Mouse (Mus musculus) lung, postnatal 0 days (tissue): ENCODE results near the gene Hck. TPM values are rescaled to one million over a fixed set of nuclear protein-coding genes. Genes with fewer than 3 reads are reported as not detected.

Source experiments
- ATAC-seq: fragments of 200-750 bp; cut with Nextera tagmentation; 2 replicates; pipeline ENCODE4 v1.8.0; 2017; ENCODE audit warnings: moderate library complexity
- DNase-seq: peaks from one replicate; pipeline ENCODE4 v3.0.0-alpha.2; 2016; ENCODE audit warnings: low spot score
- H3K27ac ChIP-seq: fragments of 300-500 bp; sonication (generic); 2 replicates; pipeline ENCODE4 v1.5.1; 2014; ENCODE audit warnings: antibody characterized with exemption, mild to moderate bottlenecking, low read length, mixed read lengths
- H3K27me3 ChIP-seq: fragments of 300-500 bp; sonication (generic); replicated peaks from 2 replicates; pipeline ENCODE4 v1.6.1; 2014; ENCODE audit warnings: low read length, mixed read lengths; ENCODE audit not compliant: insufficient read depth
- H3K36me3 ChIP-seq: fragments of 300-500 bp; sonication (generic); 2 replicates; pipeline ENCODE4 v1.6.1; 2014; ENCODE audit warnings: low read length, mixed read lengths; ENCODE audit not compliant: insufficient read depth
- H3K4me1 ChIP-seq: fragments of 300-500 bp; sonication (generic); 2 replicates; pipeline ENCODE4 v1.6.1; 2014; ENCODE audit warnings: antibody characterized with exemption, low read depth, low read length, mixed read lengths; ENCODE audit not compliant: insufficient read depth
- H3K4me2 ChIP-seq: fragments of 300-500 bp; sonication (generic); replicated peaks from 2 replicates; pipeline ENCODE4 v1.6.1; 2014; ENCODE audit warnings: low read depth, mild to moderate bottlenecking, low read length, moderate library complexity, mixed read lengths
- H3K4me3 ChIP-seq: fragments of 300-500 bp; sonication (generic); 2 replicates; pipeline ENCODE4 v1.5.1; 2014; ENCODE audit warnings: low read depth, low read length
- H3K9ac ChIP-seq: fragments of 300-500 bp; sonication (generic); replicated peaks from 2 replicates; pipeline ENCODE4 v1.6.1; 2014; ENCODE audit warnings: low read depth, mild to moderate bottlenecking
- H3K9me3 ChIP-seq: fragments of 300-500 bp; sonication (generic); 2 replicates; pipeline ENCODE4 v1.6.1; 2016; ENCODE audit warnings: low read length, mixed read lengths
- CTCF ChIP-seq: IDR thresholded peaks from 2 replicates; pipeline ENCODE4 v1.5.1; 2016; ENCODE audit warnings: antibody characterized with exemption, mild to moderate bottlenecking
- EP300 ChIP-seq: IDR thresholded peaks from 2 replicates; pipeline ENCODE4 v1.6.1; 2016; ENCODE audit warnings: antibody characterized with exemption, mild to moderate bottlenecking, control low read depth
- WGBS: fragments of 180-500 bp; shearing (Covaris S2); extraction: QIAGEN DNeasy Blood & Tissue Kit; methylation state at CpG from one replicate; pipeline ENCODE4 v1.1.7; 2014; 5-methylcytosine and 5-hydroxymethylcytosine counted together
- polyA plus RNA-seq: library from polyadenylated mRNA; unstranded; fragments of >200 nt; fragmentation: Nextera tagmentation; extraction: Ambion mirVana; gene quantifications from 2 replicates; pipeline ENCODE4 v1.2.1, GENCODE M21; 2015

Gene Hck
- polyA plus RNA-seq, 1 experiment from 2014 or later, result 37.1 TPM

DNA sequence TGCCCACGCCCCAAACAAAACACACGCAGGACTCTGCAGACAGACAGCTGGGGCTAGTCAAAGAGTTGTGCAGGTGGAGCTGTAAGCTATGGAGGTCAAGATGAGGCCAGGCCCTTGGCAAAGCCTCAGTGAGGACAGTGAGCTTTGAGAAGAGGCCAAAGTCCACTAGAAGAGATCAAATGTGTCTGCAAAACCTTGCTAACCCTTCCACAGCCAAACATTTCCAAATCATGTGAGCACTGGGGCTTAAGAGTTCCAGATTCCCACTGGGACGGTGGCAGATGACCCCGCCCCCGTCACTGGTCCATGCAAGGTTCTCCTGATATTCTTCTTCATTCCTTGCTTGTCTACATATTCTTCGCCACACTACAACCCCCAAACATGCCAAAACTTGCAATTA is 26.4 kb upstream of the Hck start:
- Histone ChIP-seq H3K9me3 (no peaks in the 10 kb centered on the region), H3K4me2 (no peak overlapping the region), H3K27me3 (no peaks in the 10 kb centered on the region), H3K36me3 (no peaks in the 10 kb centered on the region), H3K4me3 (no peak overlapping the region), H3K9ac (no peak overlapping the region), H3K4me1 (peaks cover 7% of the 10 kb centered on the region; the same call in 1 of the 2 replicates), H3K27ac (no peak overlapping the region)
- no peak for DNase-seq
- TF ChIP-seq CTCF (no peak), EP300 (no peak)
- 72% methylated on average over 6 of the region's 6 CpGs for WGBS
- no peak for ATAC-seq

- H3K27ac ChIP-seq, result peak overlapping the region; percentile 86
These were observed 25.0 kb upstream of the Hck start for GRCm38 (mm10) chr2:153083275-153083674.

GRCm38 (mm10) chr2:153083824-153084223 is 24.4 kb upstream of the Hck start:
- TF ChIP-seq CTCF (no peak), EP300 (no peak)
- Histone ChIP-seq H3K9ac (no peak overlapping the region), H3K27me3 (no peaks in the 10 kb centered on the region), H3K27ac (peak overlapping the region; percentile 86), H3K4me2 (no peak overlapping the region), H3K9me3 (no peaks in the 10 kb centered on the region), H3K4me3 (no peak overlapping the region), H3K36me3 (no peaks in the 10 kb centered on the region), H3K4me1 (peaks cover 7% of the 10 kb centered on the region; the same call in 1 of the 2 replicates)
- peak; percentile 30 for ATAC-seq
- 54% methylated on average over 4 of the region's 4 CpGs for WGBS
- DNase-seq, result no peak

More at GRCm38 (mm10) chr2:153083275-153083674, 25.0 kb upstream of the Hck start:
- 57% methylated on average over 8 of the region's 8 CpGs for WGBS
- Histone ChIP-seq H3K4me3 (no peak overlapping the region), H3K9me3 (no peaks in the 10 kb centered on the region), H3K36me3 (no peaks in the 10 kb centered on the region), H3K9ac (no peak overlapping the region), H3K27me3 (no peaks in the 10 kb centered on the region), H3K4me1 (peaks cover 7% of the 10 kb centered on the region; the same call in 1 of the 2 replicates), H3K4me2 (no peak overlapping the region)
- peak; percentile 86 for ATAC-seq
- DNase-seq, result peak; percentile 64
- peak; percentile 77 for TF ChIP-seq EP300
- TF ChIP-seq CTCF, result peak; percentile 21; the same call in 1 of the 2 replicates

- Histone ChIP-seq H3K9me3 (no peaks in the 10 kb centered on the region), H3K9ac (no peak overlapping the region), H3K4me3 (no peak overlapping the region), H3K27me3 (no peaks in the 10 kb centered on the region), H3K4me1 (peaks cover 7% of the 10 kb centered on the region; the same call in 1 of the 2 replicates), H3K36me3 (no peaks in the 10 kb centered on the region), H3K4me2 (no peak overlapping the region), H3K27ac (peak overlapping the region; percentile 86)
- TF ChIP-seq EP300 (no peak), CTCF (peak; percentile 61)
- ATAC-seq (peak; percentile 57), DNase-seq (peak; percentile 68)
- 52% methylated on average over 7 of the region's 7 CpGs for WGBS
These were observed 23.8 kb upstream of the Hck start for GRCm38 (mm10) chr2:153084261-153084976.

DNA sequence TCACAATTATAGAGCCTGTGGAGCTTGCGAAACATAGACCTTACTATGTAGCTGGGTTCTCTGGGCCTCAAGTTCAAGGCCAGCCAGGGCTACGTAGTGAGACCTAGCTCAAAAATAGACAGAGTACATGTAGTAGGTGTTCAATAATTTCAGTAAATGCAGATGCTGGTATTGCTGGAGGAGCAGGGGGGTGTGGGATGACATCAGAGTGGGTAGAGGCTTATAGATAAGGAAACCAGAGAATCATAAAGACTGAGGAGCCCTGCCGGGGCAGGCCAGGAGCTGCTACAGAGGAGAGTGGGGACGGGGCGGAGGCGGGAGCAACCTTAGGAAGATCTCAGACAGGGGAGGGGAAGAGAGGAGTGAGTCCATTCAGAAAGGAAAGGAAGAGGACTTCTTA is 22.7 kb upstream of the Hck start:
- H3K9me3 ChIP-seq, result no peaks in the 10 kb centered on the region
- peaks cover 9% of the 10 kb centered on the region; the same call in 1 of the 2 replicates for H3K4me1 ChIP-seq
- H3K27me3 ChIP-seq, result no peaks in the 10 kb centered on the region
- 86% methylated on average over 6 of the region's 6 CpGs for WGBS
- no peak overlapping the region for H3K4me2 ChIP-seq
- H3K4me3 ChIP-seq, result no peak overlapping the region
- H3K9ac ChIP-seq, result no peak overlapping the region
- DNase-seq (no peak), ATAC-seq (no peak)
- 0 out of 2 replicates have a peak overlapping the region, but pooled peaks have one; percentile 86 for H3K27ac ChIP-seq
- TF ChIP-seq CTCF, result no peak
- no peaks in the 10 kb centered on the region for H3K36me3 ChIP-seq

- Histone ChIP-seq H3K4me1 (peaks cover 9% of the 10 kb centered on the region; the same call in 1 of the 2 replicates), H3K9me3 (no peaks in the 10 kb centered on the region), H3K27me3 (no peaks in the 10 kb centered on the region), H3K4me3 (no peak overlapping the region), H3K4me2 (no peak overlapping the region), H3K36me3 (no peaks in the 10 kb centered on the region), H3K9ac (no peak overlapping the region), H3K27ac (no peak overlapping the region)
- WGBS, result 80% methylated on average over 4 of the region's 4 CpGs
- no peak for DNase-seq
- no peak for ATAC-seq
- no peak for TF ChIP-seq EP300
- no peak for TF ChIP-seq CTCF
These were observed 22.1 kb upstream of the Hck start for GRCm38 (mm10) chr2:153086166-153086565.
